Mouse (Mus musculus) kidney, adult 11 months (tissue): ENCODE results near the gene Opn3.

Experiments
- DNase-seq: peaks from one replicate; pipeline ENCODE4 v3.0.0; 2022

Opn3 gene

GRCm38 (mm10) chr1:175648615-175649014 lies 44.0 kb downstream of the Opn3 start:
- no peak for DNase-seq

- peak; percentile 78 for DNase-seq
Measured at GRCm38 (mm10) chr1:175646952-175647351, 45.6 kb downstream of the Opn3 start.

DNA sequence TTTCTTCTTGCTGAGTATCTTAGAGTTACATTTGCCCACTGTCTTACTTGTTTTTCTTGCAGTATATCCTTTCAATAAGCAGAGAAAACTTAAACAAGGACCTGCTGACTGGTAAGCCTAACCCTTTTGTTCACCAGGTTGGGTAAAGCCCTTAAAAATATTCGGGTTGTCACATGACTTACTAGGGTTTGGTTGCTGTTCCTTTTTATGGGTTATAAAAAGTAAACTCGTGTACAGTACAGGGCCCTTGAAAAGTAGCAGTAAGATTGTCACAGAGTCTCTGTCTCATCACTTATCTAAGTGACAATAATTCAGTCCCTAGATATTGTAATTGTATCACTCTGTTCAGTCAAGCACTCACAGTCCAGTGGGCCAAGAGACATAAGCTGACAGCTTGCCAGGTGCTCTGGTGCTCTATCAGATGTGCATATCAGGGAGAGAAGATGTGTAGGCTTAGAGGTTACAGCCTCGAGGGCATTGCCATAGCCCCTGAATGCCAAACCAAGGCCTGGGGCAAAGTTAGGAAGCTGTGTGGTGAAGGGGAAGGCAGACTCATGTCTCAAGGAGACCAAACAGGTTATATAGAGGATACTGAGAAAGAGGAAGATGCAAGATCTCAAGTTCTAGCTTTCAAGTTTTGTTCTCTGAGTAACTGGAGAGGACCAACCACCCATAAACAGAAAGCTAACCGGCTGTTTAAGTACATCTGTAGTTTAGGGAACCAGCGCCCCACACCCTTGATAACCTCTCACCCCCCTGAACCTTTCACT lies 48.9 kb downstream of the Opn3 start:
- no peak for DNase-seq

GRCm38 (mm10) chr1:175640435-175641150 lies 52.0 kb downstream of the Opn3 start:
- no peak for DNase-seq

- DNase-seq, result no peak
Measured at GRCm38 (mm10) chr1:175639072-175639471, 53.5 kb downstream of the Opn3 start.

DNA sequence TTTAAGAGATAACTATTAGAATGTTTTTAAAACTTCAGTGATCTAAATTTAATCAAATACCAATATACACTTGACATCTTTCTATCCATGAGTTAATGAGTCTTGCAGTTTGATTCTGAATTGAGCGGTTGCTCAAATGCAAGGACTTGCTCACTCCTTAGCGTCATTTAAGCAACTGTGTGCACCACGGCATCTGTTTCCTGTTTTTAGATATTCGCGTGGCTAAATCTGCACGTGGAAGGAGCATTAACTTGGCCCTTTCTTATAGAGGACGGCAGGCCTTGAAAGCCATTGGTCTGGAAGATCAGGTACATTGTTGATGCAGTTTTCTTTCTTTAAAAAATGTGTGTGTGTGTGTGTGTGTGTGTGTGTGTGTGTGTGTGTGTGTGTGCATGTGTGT lies 54.9 kb downstream of the Opn3 start:
- DNase-seq, result no peak

GRCm38 (mm10) chr1:175632470-175632869 lies 60.1 kb downstream of the Opn3 start:
- DNase-seq, result no peak

DNA sequence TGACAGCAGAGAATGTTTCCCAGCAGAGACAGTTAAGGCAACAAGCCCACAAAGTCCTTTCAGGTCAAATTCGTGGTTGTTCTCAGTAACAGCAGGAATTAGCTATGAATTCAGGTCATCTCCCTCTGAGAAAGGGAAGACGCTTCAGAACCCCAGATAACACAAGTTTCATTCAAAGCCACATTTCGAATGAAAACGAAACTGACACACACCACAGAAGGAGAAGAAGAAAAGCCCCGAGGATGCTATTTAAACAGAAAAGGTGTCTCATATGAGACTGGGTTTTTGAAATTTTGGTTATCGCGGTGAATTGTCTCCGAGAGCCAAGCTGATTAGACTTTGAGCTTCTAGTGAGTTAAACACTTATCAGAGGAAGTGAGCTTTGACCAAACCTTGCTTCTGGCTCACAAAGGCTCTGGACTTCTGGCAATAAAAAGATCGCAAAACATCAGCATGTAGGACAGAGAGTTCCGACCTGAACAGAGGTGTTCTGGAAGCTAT lies 60.8 kb downstream of the Opn3 start:
- DNase-seq, result peak; percentile 60

- no peak for DNase-seq
Measured at GRCm38 (mm10) chr1:175631080-175631479, 61.5 kb downstream of the Opn3 start.

- DNase-seq, result no peak
Measured at GRCm38 (mm10) chr1:175630345-175630744, 62.2 kb downstream of the Opn3 start.

GRCm38 (mm10) chr1:175629248-175629647 lies 63.3 kb downstream of the Opn3 start:
- DNase-seq, result no peak

GRCm38 (mm10) chr1:175625990-175626692 lies 66.4 kb downstream of the Opn3 start:
- DNase-seq, result no peak

DNA sequence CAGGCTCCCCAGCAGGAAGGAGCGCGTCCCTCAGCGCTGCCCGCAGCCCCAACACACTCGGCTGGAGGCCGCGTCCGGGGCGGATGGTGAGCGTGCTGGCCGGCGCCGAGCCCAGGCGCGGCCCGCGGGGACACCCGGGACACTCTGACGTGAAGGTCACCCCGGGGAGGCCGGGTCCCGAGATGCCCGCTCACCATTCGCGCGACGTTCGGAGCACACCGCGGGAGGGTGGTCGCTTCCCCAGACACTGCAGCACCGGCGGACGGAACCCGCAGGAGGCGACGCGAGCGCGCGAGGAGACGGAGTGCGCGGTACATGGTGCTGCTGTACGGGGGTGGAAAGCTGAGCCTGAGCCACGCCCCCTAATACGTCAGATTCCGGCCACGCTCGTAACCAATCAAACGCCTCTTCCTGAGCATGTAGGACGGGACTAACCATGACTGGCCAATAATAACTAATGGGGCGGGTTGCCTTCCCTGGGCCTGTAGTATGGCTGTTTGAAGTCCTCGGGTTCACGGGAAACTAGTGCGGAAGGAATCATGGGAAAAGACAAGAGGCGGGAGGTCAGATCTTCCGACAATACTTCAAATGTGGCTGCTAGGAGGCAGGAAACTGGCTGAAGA lies 67.2 kb downstream of the Opn3 start, which contains the start of gene Fh1:
Fh1 (minus strand) TSS at position 379 of the 623 bp plus-strand sequence.
- DNase-seq, result peak; percentile 98

- DNase-seq, result no peak
Measured at GRCm38 (mm10) chr1:175623656-175624055, 68.9 kb downstream of the Opn3 start.

DNA sequence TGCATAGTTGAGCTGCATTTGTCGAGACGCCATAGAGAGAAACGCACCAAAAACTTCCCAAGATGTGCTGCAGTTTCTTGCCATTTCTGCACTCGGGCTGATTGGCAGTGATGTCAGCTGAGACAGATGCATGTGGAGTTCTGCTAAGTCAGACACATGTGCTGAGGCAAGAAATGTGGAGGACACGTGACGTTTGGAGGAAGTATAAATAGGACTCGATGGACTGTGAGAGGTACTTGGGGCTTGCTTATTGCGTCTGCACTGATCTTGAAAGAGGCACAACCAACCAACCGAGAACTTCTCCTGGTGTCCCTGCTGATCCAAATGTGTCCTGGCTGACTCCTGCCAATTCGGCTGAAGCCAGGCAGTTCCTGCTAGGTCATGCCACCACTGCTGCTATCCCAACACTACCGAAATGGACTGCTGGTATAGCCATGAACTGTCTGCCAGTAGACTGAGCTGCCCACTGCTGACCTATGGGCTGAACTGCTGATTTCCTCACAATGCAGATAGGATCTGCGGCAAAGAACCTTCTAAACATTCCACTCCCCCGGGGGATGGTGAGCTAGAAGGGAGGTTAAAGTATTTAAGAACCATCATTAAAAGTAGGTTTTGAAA lies 72.7 kb downstream of the Opn3 start, which contains the start of gene Kmo:
Kmo (plus strand) TSS at position 568 of the 618 bp plus-strand sequence.
- DNase-seq, result no peak

DNA sequence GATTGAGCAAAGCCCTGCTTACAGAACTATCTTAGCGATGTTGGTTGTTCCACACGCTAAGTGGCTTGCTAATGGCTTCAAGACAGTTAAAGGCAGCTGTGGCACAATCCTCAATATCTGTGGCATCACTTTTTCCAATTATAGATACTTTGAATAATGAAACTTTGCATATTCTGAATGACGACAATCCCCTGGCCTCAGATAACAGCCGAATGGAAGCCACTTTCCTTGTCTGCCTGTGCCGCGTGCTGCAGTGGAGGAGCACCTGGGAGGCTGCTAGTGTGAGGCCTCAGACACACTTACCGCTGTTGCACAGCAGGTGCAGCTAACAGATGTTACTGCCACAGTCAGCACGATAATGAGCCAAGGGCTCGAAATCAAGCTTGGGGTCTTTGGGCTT lies 77.6 kb downstream of the Opn3 start:
- DNase-seq, result no peak
